Mouse (Mus musculus) lung, adult 2 months (tissue): Measurements from ENCODE around the gene Bcl2l11. TPM values are rescaled to one million over a fixed set of nuclear protein-coding genes. Genes with fewer than 3 reads are reported as not detected.

Experiments used
- DNase-seq: peaks from one replicate; pipeline ENCODE4 v3.0.0; 2022
- H3K4me1 ChIP-seq: fragments of 200-500 bp; 2 replicates; pipeline ENCODE4 v1.6.1; 2011; ENCODE audit warnings: low read length; ENCODE audit not compliant: control insufficient read depth, insufficient read depth
- H3K4me3 ChIP-seq: fragments of 200-500 bp; replicated peaks from 2 replicates; pipeline ENCODE3; 2011; ENCODE audit warnings: low read depth, mild to moderate bottlenecking, control low read depth, low read length; ENCODE audit errors: extremely low read depth
- CTCF ChIP-seq: fragments of 200-500 bp; IDR thresholded peaks from 2 replicates; pipeline ENCODE4 v1.5.1; 2011; ENCODE audit warnings: mild to moderate bottlenecking, low read length, control low read depth; ENCODE audit not compliant: insufficient read depth
- POLR2A ChIP-seq: fragments of 200-500 bp; IDR thresholded peaks from 2 replicates; pipeline ENCODE4 v1.6.1; 2011; ENCODE audit warnings: low read depth, mild to moderate bottlenecking, control low read depth, low read length, borderline replicate concordance; ENCODE audit errors: extremely low read depth
- WGBS: fragments of 180-500 bp; shearing (Covaris S2); methylation state at CpG from one replicate; pipeline ENCODE4 v1.1.7; 2018; 5-methylcytosine and 5-hydroxymethylcytosine counted together
- polyA plus RNA-seq: library from polyadenylated mRNA; depleted of rRNA; stranded (reverse); fragments of >200 nt; gene quantifications from 2 replicates; pipeline ENCODE4 v1.2.3, GENCODE M21; 2012

Bcl2l11 gene
- polyA plus RNA-seq, 1 experiment = 24.5 TPM

- WGBS = 63% methylated on average over 16 of the region's 16 CpGs
- no peak for DNase-seq
- TF ChIP-seq CTCF (no peak), POLR2A (no peak)
- Histone ChIP-seq H3K4me3 (no peak overlapping the region), H3K4me1 (peaks cover 19% of the 10 kb centered on the region)
These were observed 27.2 kb downstream of the Bcl2l11 start for GRCm38 (mm10) chr2:128152845-128153550.

- 69% methylated on average over 11 of the region's 11 CpGs for WGBS
- H3K4me1 ChIP-seq = peaks cover 23% of the 10 kb centered on the region
- no peak overlapping the region for H3K4me3 ChIP-seq
- TF ChIP-seq POLR2A = no peak
- no peak for TF ChIP-seq CTCF
- no peak for DNase-seq
These were observed 27.7 kb downstream of the Bcl2l11 start for GRCm38 (mm10) chr2:128153551-128153910.

GRCm38 (mm10) chr2:128155412-128156066, 29.7 kb downstream of the Bcl2l11 start:
- no peak for TF ChIP-seq CTCF
- no peak for TF ChIP-seq POLR2A
- peaks cover 34% of the 10 kb centered on the region for H3K4me1 ChIP-seq
- no peak overlapping the region for H3K4me3 ChIP-seq
- 89% methylated on average over 13 of the region's 13 CpGs for WGBS
- no peak for DNase-seq

GRCm38 (mm10) chr2:128156067-128156462, 30.2 kb downstream of the Bcl2l11 start:
- TF ChIP-seq CTCF (no peak), POLR2A (no peak)
- DNase-seq = no peak
- H3K4me3 ChIP-seq = no peak overlapping the region
- 62% methylated on average over 5 of the region's 5 CpGs for WGBS
- H3K4me1 ChIP-seq = peaks cover 34% of the 10 kb centered on the region

- TF ChIP-seq CTCF (no peak), POLR2A (no peak)
- no peak overlapping the region for H3K4me3 ChIP-seq
- peaks cover 34% of the 10 kb centered on the region for H3K4me1 ChIP-seq
- 39% methylated on average over 12 of the region's 12 CpGs for WGBS
- DNase-seq = no peak
These were observed 30.9 kb downstream of the Bcl2l11 start for GRCm38 (mm10) chr2:128156557-128157412.

- no peak for TF ChIP-seq CTCF
- TF ChIP-seq POLR2A = no peak
- peaks cover 28% of the 10 kb centered on the region for H3K4me1 ChIP-seq
- no peak overlapping the region for H3K4me3 ChIP-seq
- no peak for DNase-seq
- 35% methylated on average over 17 of the region's 17 CpGs for WGBS
These were observed 33.0 kb downstream of the Bcl2l11 start for GRCm38 (mm10) chr2:128158734-128159410.

GRCm38 (mm10) chr2:128159619-128160125, 33.8 kb downstream of the Bcl2l11 start:
- H3K4me3 ChIP-seq = no peak overlapping the region
- 37% methylated on average over 7 of the region's 7 CpGs for WGBS
- DNase-seq = peak; percentile 38
- H3K4me1 ChIP-seq = peaks cover 28% of the 10 kb centered on the region
- TF ChIP-seq CTCF (no peak), POLR2A (no peak)

- Histone ChIP-seq H3K4me3 (no peak overlapping the region), H3K4me1 (peaks cover 13% of the 10 kb centered on the region)
- TF ChIP-seq POLR2A = no peak
- TF ChIP-seq CTCF = no peak
- DNase-seq = no peak
- 80% methylated on average over 8 of the region's 8 CpGs for WGBS
These were observed 37.3 kb downstream of the Bcl2l11 start for GRCm38 (mm10) chr2:128163177-128163576.

- DNase-seq = no peak
- Histone ChIP-seq H3K4me1 (no peaks in the 10 kb centered on the region; the same call in 1 of the 2 replicates), H3K4me3 (no peak overlapping the region)
- TF ChIP-seq CTCF = no peak
- no peak for TF ChIP-seq POLR2A
- WGBS = 53% methylated on average over 13 of the region's 13 CpGs
These were observed 41.0 kb downstream of the Bcl2l11 start for GRCm38 (mm10) chr2:128166623-128167423.
